Mouse (Mus musculus): ENCODE results near the gene Igsf21.

Igsf21 gene

GRCm38 (mm10) chr4:140038586-140039411 is 207.8 kb downstream of the Igsf21 start:
- no peak for DNase-seq

GRCm38 (mm10) chr4:140037784-140038387 is 208.7 kb downstream of the Igsf21 start:
- no peak for DNase-seq

- no peak for DNase-seq
Measured at GRCm38 (mm10) chr4:140035232-140035631, 211.4 kb downstream of the Igsf21 start.

GRCm38 (mm10) chr4:140033394-140033793 is 213.2 kb downstream of the Igsf21 start:
- DNase-seq, result peak in 1 of 2 experiments; percentile 56

GRCm38 (mm10) chr4:140030415-140030814 is 216.2 kb downstream of the Igsf21 start:
- no peak for DNase-seq

- no peak for DNase-seq
Measured at GRCm38 (mm10) chr4:140030040-140030386, 216.6 kb downstream of the Igsf21 start.

GRCm38 (mm10) chr4:140029324-140030039 is 217.1 kb downstream of the Igsf21 start:
- no peak for DNase-seq

- no peak for DNase-seq
Measured at GRCm38 (mm10) chr4:140023833-140024232, 222.8 kb downstream of the Igsf21 start.

- DNase-seq, result no peak
Measured at GRCm38 (mm10) chr4:140015916-140016315, 230.7 kb downstream of the Igsf21 start.

- DNase-seq, result no peak
Measured at GRCm38 (mm10) chr4:140010728-140011470, 235.7 kb downstream of the Igsf21 start.

GRCm38 (mm10) chr4:140004932-140005331 is 241.7 kb downstream of the Igsf21 start:
- no peak for DNase-seq

- peak; percentile 21 to 31 for DNase-seq
Measured at GRCm38 (mm10) chr4:140004170-140004569, 242.4 kb downstream of the Igsf21 start.

- no peak for DNase-seq
Measured at GRCm38 (mm10) chr4:140002069-140002468, 244.5 kb downstream of the Igsf21 start.

- DNase-seq, result no peak
Measured at GRCm38 (mm10) chr4:140000911-140001310, 245.7 kb downstream of the Igsf21 start.

GRCm38 (mm10) chr4:139999033-139999432 is 247.6 kb downstream of the Igsf21 start:
- DNase-seq, result no peak

- no peak for DNase-seq
Measured at GRCm38 (mm10) chr4:139995659-139996058, 250.9 kb downstream of the Igsf21 start.

GRCm38 (mm10) chr4:139993111-139993755 is 253.4 kb downstream of the Igsf21 start:
- DNase-seq, result no peak

GRCm38 (mm10) chr4:139986913-139987312 is 259.7 kb downstream of the Igsf21 start:
- no peak for DNase-seq

- DNase-seq, result no peak
Measured at GRCm38 (mm10) chr4:139978716-139979115, 267.9 kb downstream of the Igsf21 start.

GRCm38 (mm10) chr4:139977308-139977781 is 269.2 kb downstream of the Igsf21 start:
- no peak for DNase-seq
